Mouse (Mus musculus) lung, postnatal 14 days (tissue): Measurements from ENCODE around the gene Ppp1r32.

Experiments
- DNase-seq: peaks from one replicate; pipeline ENCODE4 v3.0.0; 2021

Gene Ppp1r32

GRCm38 (mm10) chr19:10456752-10457483 is 25.8 kb downstream of the Ppp1r32 start, which contains the start of gene Lrrc10b:
Gene Lrrc10b (minus strand): TSS chr19:10457473.
- peak; percentile 60 for DNase-seq

GRCm38 (mm10) chr19:10455437-10455806 is 27.3 kb downstream of the Ppp1r32 start:
- no peak for DNase-seq

GRCm38 (mm10) chr19:10454718-10455436 is 27.9 kb downstream of the Ppp1r32 start:
- DNase-seq: no peak

- DNase-seq: peak; percentile 83
These were observed 33.0 kb downstream of the Ppp1r32 start for GRCm38 (mm10) chr19:10449708-10450107.

- DNase-seq: no peak
These were observed 33.5 kb downstream of the Ppp1r32 start for GRCm38 (mm10) chr19:10449190-10449589.

GRCm38 (mm10) chr19:10448275-10448674 is 34.5 kb downstream of the Ppp1r32 start:
- no peak for DNase-seq

GRCm38 (mm10) chr19:10444685-10445369 is 37.9 kb downstream of the Ppp1r32 start:
- no peak for DNase-seq

GRCm38 (mm10) chr19:10437521-10437920 is 45.2 kb downstream of the Ppp1r32 start:
- no peak for DNase-seq

- DNase-seq: no peak
These were observed 46.0 kb downstream of the Ppp1r32 start for GRCm38 (mm10) chr19:10436726-10437125.

- peak; percentile 77 for DNase-seq
These were observed 46.8 kb downstream of the Ppp1r32 start for GRCm38 (mm10) chr19:10435908-10436307.

- DNase-seq: peak; percentile 40
These were observed 47.8 kb downstream of the Ppp1r32 start for GRCm38 (mm10) chr19:10434927-10435326.

- no peak for DNase-seq
These were observed 48.7 kb downstream of the Ppp1r32 start for GRCm38 (mm10) chr19:10433879-10434540.

- no peak for DNase-seq
These were observed 49.5 kb downstream of the Ppp1r32 start for GRCm38 (mm10) chr19:10433225-10433624.

- DNase-seq: no peak
These were observed 50.9 kb downstream of the Ppp1r32 start for GRCm38 (mm10) chr19:10431841-10432240.

- DNase-seq: no peak
These were observed 51.3 kb downstream of the Ppp1r32 start for GRCm38 (mm10) chr19:10431410-10431809.

GRCm38 (mm10) chr19:10429371-10429770 is 53.4 kb downstream of the Ppp1r32 start:
- DNase-seq: no peak

GRCm38 (mm10) chr19:10427431-10427830 is 55.3 kb downstream of the Ppp1r32 start:
- no peak for DNase-seq

- DNase-seq: no peak
These were observed 55.9 kb downstream of the Ppp1r32 start for GRCm38 (mm10) chr19:10426793-10427192.

- DNase-seq: no peak
These were observed 56.4 kb downstream of the Ppp1r32 start for GRCm38 (mm10) chr19:10426312-10426711.

GRCm38 (mm10) chr19:10425484-10426270 is 57.1 kb downstream of the Ppp1r32 start:
- no peak for DNase-seq

GRCm38 (mm10) chr19:10424751-10425150 is 58.0 kb downstream of the Ppp1r32 start:
- no peak for DNase-seq
